Mouse (Mus musculus) thymus, adult 2 months (tissue): ENCODE measurements around the gene Lrrc8e. TPM values are rescaled to one million over a fixed set of nuclear protein-coding genes. Genes with fewer than 3 reads are reported as not detected.
A peak's percentile ranks its signal among the peaks of the same experiment; 100 is the strongest.

Source experiments
- DNase-seq: peaks from one replicate; pipeline ENCODE4 v3.0.0; 2021
- H3K27ac ChIP-seq: fragments of 200-500 bp; 2 replicates; pipeline ENCODE4 v1.5.1; 2012; ENCODE audit warnings: low read length, control low read depth; ENCODE audit not compliant: control insufficient read depth, insufficient read depth
- H3K27me3 ChIP-seq: fragments of 200-500 bp; 2 replicates; pipeline ENCODE4 v1.6.1; 2012; ENCODE audit warnings: mild to moderate bottlenecking, low read length, moderate library complexity, mixed read lengths; ENCODE audit not compliant: control insufficient read depth, insufficient read depth
- H3K36me3 ChIP-seq: fragments of 200-500 bp; 2 replicates; pipeline ENCODE4 v1.6.1; 2012; ENCODE audit warnings: mild to moderate bottlenecking, low read length, moderate library complexity; ENCODE audit not compliant: control insufficient read depth, insufficient read depth
- H3K4me1 ChIP-seq: fragments of 200-500 bp; replicated peaks from 2 replicates; pipeline ENCODE4 v1.6.1; 2012; ENCODE audit warnings: low read length; ENCODE audit not compliant: control insufficient read depth, insufficient read depth
- H3K4me3 ChIP-seq: fragments of 200-500 bp; 2 replicates; pipeline ENCODE4 v1.5.1; 2012; ENCODE audit warnings: mild to moderate bottlenecking, low read length, control low read depth, moderate library complexity; ENCODE audit not compliant: control insufficient read depth, insufficient read depth
- CTCF ChIP-seq: fragments of 200-500 bp; IDR thresholded peaks from 2 replicates; pipeline ENCODE4 v1.5.1; 2012; ENCODE audit warnings: mild to moderate bottlenecking, control low read depth, low read length, moderate library complexity, borderline replicate concordance; ENCODE audit not compliant: control insufficient read depth, poor library complexity, insufficient read depth; ENCODE audit errors: extremely low read depth
- POLR2A ChIP-seq: fragments of 200-500 bp; IDR thresholded peaks from 2 replicates; pipeline ENCODE4 v1.6.1; 2012; ENCODE audit warnings: mild to moderate bottlenecking, low read length, control low read depth, moderate library complexity; ENCODE audit not compliant: control insufficient read depth, poor library complexity, insufficient read depth; ENCODE audit errors: extremely low read depth
- WGBS: fragments of 180-500 bp; shearing (Covaris S2); methylation state at CpG from one replicate; pipeline ENCODE4 v1.1.7; 2018; 5-methylcytosine and 5-hydroxymethylcytosine counted together
- polyA plus RNA-seq: library from polyadenylated mRNA; depleted of rRNA; stranded (reverse); fragments of >200 nt; gene quantifications from 2 replicates; pipeline ENCODE4 v1.2.3, GENCODE M21; 2012

The Lrrc8e gene
- polyA plus RNA-seq, 1 experiment, result 0.59 TPM

- no peaks in the 10 kb centered on the region for H3K36me3 ChIP-seq
- H3K4me3 ChIP-seq, result no peak overlapping the region
- peaks cover 5% of the 10 kb centered on the region for H3K4me1 ChIP-seq
- H3K27ac ChIP-seq, result no peak overlapping the region
- DNase-seq, result peak; percentile 88
- TF ChIP-seq CTCF (peak; percentile 94), POLR2A (no peak)
- H3K27me3 ChIP-seq, result no peaks in the 10 kb centered on the region
- 20% methylated on average over 18 of the region's 18 CpGs for WGBS
Observed at GRCm38 (mm10) chr8:4192807-4193587, 33.6 kb upstream of the Lrrc8e start.

- Histone ChIP-seq H3K27ac (no peak overlapping the region), H3K36me3 (no peaks in the 10 kb centered on the region), H3K4me3 (no peak overlapping the region), H3K27me3 (no peaks in the 10 kb centered on the region), H3K4me1 (peaks cover 5% of the 10 kb centered on the region)
- no peak for DNase-seq
- WGBS, result 74% methylated on average over 7 of the region's 7 CpGs
- TF ChIP-seq POLR2A (no peak), CTCF (no peak)
Observed at GRCm38 (mm10) chr8:4193588-4193894, 33.1 kb upstream of the Lrrc8e start.

- Histone ChIP-seq H3K4me1 (no peaks in the 10 kb centered on the region), H3K4me3 (no peak overlapping the region), H3K27ac (no peak overlapping the region), H3K27me3 (no peaks in the 10 kb centered on the region), H3K36me3 (no peaks in the 10 kb centered on the region)
- TF ChIP-seq POLR2A, result no peak
- TF ChIP-seq CTCF, result no peak
- DNase-seq, result no peak
- WGBS, result 69% methylated on average over 2 of the region's 2 CpGs
Observed at GRCm38 (mm10) chr8:4201321-4201720, 25.3 kb upstream of the Lrrc8e start.

- no peaks in the 10 kb centered on the region for H3K27me3 ChIP-seq
- no peak overlapping the region for H3K4me3 ChIP-seq
- H3K4me1 ChIP-seq, result no peaks in the 10 kb centered on the region
- no peak for DNase-seq
- no peak overlapping the region for H3K27ac ChIP-seq
- 88% methylated on average over 38 of the region's 38 CpGs for WGBS
- TF ChIP-seq CTCF (no peak), POLR2A (no peak)
- no peaks in the 10 kb centered on the region for H3K36me3 ChIP-seq
Observed at GRCm38 (mm10) chr8:4205246-4206123, 21.1 kb upstream of the Lrrc8e start.

- no peak for DNase-seq
- 86% methylated on average over 44 of the region's 44 CpGs for WGBS
- H3K27ac ChIP-seq, result no peak overlapping the region
- no peaks in the 10 kb centered on the region for H3K27me3 ChIP-seq
- H3K4me1 ChIP-seq, result no peaks in the 10 kb centered on the region
- H3K4me3 ChIP-seq, result no peak overlapping the region
- H3K36me3 ChIP-seq, result no peaks in the 10 kb centered on the region
- TF ChIP-seq POLR2A (no peak), CTCF (no peak)
Observed at GRCm38 (mm10) chr8:4206182-4207015, 20.2 kb upstream of the Lrrc8e start.

GRCm38 (mm10) chr8:4207016-4207350 is 19.6 kb upstream of the Lrrc8e start:
- no peak overlapping the region for H3K27ac ChIP-seq
- no peaks in the 10 kb centered on the region for H3K4me1 ChIP-seq
- no peaks in the 10 kb centered on the region for H3K36me3 ChIP-seq
- no peak overlapping the region for H3K4me3 ChIP-seq
- no peak for DNase-seq
- TF ChIP-seq POLR2A, result no peak
- TF ChIP-seq CTCF, result no peak
- WGBS, result 97% methylated on average over 2 of the region's 2 CpGs
- no peaks in the 10 kb centered on the region for H3K27me3 ChIP-seq
